Mouse (Mus musculus): ENCODE data around the gene Utrn.

Utrn gene

DNA sequence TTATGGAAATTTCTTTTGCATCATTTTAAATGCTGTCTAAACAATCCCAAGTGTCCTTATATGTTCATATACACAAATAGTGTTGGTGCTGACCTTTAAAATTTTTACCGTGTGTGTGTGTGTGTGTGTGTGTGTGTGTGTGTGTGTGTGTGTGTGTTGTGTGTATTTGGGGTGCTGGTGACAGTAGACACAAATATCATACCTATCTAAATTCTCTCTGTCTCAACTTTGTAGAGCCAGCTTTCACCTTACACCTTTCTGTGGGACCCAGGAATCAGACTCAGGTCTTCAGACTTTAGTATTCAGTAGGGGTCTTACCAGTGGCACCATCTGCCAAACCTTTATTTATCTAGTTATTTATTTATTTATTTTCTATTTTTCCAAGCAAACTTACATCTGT, 681 bp upstream of the Utrn start:
- CTCF ChIA-PET, result interaction anchor here (0.6 kb wide), 1 partner anchor 266 kb away, joined by 13 read pairs; no protein-coding TSS in a partner anchor

DNA sequence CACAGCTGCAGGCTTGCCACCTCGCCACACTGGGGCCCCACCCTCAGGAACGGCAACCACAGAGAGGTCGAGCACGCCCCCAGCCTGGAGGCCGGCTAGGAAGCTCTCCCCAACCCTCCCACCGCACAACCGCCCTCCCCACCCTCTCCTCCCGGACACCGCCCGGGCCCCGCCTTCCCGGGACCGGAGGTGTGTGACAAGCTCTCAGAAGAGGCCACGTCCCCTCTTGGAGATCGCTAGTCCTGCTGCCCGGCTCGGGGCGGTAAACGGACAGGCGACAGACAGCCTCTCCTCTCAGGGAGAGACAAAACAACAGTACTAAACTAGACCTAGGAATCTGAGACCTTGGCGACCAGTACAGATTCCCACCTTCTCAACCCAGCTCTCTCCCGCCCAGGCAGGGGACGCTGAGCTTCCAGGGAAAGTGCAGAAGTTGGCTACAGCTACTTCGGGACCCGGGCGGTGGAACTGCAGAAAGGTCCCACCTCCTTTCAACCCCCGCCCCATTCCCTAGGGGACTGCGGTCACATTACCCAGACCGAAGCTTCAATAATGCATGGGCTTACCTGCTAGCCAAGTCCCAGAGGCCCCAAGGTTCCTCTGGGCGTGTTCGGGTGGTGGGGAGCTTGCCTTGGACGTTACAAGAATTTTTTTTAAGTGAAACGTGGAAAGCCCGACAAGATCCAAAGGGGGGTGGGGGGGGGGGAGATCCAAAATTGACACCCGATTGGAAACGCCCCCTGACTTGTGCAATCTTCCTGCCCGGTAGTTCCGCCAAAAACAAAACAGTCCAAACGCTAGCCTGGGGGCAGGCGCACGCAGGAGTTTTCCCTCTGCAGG, 756 bp downstream of the Utrn start:
- CTCF ChIA-PET, result interaction anchor here (0.6 to 1.0 kb wide), 3 partner anchors 26 to 114 kb away, joined by 3 to 10 read pairs (median 4); no protein-coding TSS in a partner anchor

DNA sequence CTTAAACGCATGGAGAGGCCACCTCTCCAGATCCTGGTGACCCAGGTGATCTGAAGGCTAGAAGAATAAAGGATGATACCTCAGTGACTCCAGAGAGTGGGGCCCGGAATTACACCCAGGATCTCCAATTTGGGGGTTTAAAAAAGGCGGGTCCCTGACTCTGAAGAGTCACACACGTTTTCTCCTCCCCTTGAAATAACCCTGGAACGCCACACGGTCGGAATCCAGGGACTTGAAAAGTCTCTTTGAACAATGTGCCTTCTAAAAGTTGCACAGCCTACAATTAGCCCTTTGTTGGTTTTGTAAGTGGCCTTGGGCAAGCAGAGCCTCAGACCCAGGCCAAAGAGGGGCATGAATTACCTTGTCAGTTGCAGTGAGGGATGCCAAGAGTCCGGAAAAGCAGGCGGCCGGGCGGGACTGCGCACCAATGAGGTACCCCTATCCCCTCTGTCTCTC, 1.4 kb downstream of the Utrn start:
- CTCF ChIA-PET, result interaction anchor here (1.0 kb wide), 1 partner anchor 53 kb away, joined by 4 read pairs; no protein-coding TSS in a partner anchor

DNA sequence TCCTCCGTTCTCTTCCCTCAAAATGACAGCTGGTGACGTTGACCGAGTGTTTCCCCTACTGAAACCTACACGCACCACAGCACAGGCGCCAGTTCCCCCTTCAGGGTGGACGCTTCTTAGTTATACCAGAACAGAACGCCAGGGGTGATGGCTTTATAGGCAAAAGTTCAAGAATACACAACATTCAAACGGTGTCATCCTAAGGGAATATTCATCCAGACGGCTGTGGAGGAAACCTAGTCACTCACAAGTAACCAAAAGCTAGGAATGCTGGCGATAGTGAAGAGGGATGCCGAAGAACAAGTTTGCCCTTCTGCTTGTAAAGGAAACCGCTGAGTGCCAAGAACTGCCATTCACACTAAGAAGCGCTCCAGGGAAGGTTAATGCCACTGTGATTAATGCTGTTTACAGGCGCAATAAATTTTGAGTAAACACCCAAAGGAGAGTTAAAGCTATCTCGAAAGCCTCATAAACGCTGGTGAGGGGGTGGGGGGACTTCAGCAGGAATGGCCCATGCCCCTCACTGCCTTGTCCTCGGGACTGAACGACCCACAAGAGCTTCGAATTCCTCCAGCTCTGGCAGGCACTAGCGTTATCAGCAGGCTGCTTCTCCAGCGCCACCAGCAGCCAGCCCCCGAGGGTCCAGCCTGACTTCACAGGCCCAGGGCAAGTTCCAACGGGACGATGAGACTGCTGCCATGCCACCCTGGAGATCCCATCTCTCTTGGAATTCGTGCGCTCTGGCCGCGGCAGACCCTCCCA, 2.0 kb downstream of the Utrn start:
- CTCF ChIA-PET, result no interaction called here

DNA sequence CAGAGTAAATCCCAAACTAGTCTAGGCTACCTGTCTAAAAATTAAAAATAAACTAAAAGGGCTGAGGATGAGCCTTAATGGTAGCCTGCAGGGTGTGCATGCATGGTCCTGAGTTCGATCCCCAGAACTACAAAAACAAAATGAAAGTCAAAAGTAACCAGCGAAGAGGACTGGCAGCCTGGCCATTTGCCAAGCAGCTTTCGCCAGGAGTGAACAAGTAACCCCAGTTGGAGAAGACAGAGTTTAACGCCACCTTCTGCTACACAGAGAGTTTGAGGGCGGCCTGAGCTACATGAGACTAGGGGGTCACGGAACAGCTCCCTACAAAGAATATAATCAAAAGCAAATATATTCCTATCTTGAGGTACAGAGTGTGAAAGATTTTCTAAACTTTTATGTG, 4.0 kb downstream of the Utrn start:
- CTCF ChIA-PET, result no interaction called here

DNA sequence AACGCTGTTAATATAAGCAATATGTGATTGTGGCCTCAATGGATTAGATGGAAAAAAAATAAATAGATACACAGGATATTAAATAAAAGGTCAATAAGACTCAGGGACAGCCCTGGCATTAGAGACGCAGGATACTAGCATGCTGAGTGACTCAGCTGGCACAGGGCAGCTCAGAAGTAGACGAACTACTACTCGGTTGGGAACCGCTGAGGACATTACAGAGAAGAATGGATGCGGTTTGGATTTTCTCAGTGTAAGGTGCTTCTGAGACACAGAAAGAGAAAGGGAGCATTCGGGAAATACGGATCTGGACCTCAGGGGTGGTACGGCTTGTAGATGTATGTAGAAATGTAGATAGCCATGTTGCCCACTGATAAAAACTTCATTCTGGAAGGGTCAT, 5.6 kb downstream of the Utrn start:
- CTCF ChIA-PET, result no interaction called here

DNA sequence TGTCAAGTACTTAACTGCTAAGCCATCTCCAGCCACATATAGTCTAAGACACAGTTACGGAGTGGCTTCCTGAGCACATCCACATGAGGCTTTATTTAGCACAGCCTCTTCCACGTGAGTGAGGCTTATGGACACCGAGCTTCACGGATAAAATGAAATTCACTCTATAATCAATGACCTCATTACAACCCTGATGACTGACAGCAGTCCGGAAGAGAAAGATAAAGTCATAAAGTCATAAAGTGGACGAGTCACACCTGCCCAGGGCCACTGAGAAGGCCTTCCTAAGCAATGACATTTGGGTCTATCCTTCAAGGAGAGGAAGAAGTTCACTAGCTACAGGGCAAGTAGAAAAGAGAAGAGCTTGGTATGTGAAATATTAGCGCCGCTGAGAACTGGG, 7.1 kb downstream of the Utrn start:
- CTCF ChIA-PET, result no interaction called here

DNA sequence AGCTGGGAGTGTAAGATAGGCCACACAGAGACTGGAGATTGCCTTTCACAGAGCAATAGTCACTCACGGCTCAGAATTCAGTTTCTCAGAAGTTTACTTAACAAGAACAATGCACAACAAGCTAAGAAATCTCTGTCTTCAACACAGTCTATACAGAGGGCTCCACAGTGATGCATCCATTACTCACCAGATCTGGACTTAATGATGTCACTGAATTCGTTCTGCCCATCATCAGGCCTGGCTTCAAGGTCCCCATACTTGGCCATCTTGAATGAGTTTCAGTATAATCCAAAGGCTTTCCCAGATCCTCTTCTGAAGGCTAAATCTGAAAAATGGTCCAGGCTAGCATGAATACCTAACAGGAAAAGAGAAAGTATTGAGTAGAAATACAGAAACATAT, 7.8 kb downstream of the Utrn start:
- CTCF ChIA-PET, result no interaction called here

DNA sequence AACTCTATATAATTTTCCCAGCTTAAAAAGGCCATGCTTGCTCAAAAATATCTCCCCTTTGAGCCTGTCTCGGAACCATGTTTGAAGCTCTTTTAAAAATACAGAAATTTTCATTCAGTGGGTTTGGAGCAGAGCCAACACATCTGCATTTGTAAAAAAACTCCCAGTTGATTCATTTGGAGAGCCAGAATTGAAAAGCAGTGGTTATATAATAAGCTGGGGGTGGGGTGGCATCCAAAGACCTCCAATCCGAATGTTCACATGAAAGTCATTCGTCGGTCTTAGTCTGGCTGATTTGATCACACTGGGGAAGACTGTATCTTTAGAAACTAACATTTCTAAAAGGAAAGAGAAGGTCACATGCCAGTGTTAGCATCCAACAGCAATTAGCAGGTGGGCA, 8.4 kb downstream of the Utrn start:
- CTCF ChIA-PET, result interaction anchor here (0.6 kb wide), 1 partner anchor 25 kb away, joined by 3 read pairs; no protein-coding TSS in a partner anchor

DNA sequence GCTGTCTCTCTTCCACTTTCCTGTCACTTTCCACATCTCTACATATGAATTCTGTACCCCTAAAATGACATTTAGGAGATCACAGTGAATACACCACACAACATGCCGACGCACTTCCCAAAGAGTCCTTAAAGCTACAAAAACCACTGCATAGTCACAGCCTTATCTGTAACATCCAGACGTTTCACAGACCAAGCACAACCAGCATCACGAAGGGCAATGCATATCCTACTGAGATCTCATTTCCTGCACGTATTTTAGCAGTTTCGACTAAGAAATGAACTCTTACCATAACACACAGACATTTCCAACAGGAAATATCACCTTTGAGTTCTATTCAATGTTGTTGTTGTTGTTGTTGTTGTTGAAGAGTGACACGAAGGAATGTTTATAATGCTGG, 8.8 kb downstream of the Utrn start:
- CTCF ChIA-PET, result interaction anchor here (0.6 kb wide), 1 partner anchor 24 kb away, joined by 3 read pairs; no protein-coding TSS in a partner anchor

DNA sequence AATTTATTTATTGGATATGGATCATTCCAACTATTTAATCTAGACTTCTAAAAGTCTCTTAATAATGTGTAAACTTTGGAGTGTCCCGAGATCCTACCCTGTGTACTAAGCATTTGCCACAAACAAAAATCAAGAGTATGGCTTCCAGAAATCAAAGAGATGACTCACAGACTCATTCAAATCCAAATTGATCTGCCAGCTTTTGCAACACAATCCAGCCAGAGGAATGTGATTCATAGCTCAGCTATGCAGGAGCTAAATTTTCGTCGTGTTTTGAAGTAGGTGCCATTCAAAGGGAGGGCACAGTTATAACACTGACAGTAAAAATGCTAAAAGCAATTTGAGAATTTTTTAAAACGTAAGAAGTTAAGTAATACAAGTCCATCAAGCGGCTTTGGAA, 11.1 kb downstream of the Utrn start:
- CTCF ChIA-PET, result no interaction called here

DNA sequence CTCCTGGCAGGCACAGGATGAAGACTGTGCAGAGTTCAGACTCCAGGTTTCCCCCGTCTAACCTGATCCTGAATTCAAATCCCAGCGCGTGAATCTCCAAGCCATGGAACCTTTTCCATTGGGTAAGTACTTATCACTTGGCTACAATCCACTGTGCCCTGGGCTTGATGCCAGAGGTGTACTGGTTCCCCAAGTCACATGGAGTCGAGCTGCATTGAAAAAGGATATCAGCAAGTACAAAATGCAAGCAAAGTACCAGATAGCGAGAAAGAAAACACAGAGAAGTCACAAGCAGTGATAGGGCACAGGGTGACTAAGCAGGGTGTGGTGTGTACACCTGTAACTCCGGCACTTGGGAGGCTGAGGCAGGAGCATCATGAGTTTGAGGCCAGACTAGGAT, 14.9 kb downstream of the Utrn start:
- CTCF ChIA-PET, result no interaction called here

DNA sequence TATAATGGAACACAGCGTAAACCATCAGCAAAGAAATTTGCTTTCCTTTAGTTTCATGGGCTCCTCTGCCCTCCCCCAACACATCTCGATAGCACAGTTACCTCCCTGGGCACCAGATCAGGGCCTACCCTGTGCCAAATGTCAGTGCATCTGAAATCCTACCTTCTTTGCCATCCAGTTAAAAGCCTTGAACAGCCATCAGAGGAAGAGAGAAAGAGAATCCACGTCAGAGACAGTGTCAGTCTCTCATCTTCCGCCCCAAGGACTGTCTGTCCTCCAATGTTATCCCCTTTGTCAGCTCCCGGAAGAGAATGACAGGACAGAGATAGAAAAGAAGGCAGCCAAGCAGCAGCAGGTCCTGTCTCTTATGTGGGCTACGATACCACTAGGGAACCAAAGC, 15.4 kb downstream of the Utrn start:
- CTCF ChIA-PET, result no interaction called here

DNA sequence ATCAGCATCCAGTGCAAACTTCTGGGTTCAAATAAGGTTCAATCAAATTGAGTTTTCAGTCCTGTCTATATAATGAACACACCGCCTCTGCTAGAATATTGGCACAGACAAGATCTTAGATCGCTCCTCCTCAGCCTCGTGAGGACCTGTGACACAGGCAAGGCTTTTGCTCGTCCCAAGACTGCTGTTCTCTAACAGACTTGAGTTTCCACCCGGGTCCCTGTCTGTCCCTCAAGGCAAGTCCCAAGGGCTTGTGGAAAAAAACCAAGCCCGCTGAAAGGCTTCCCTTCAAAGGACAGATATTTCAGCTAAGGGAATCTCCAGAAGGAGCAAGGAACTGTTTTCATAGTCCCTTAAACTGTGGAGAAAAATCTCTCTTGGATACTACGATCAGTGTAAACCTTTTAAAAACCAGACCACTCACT, 16.0 kb downstream of the Utrn start:
- CTCF ChIA-PET, result no interaction called here

DNA sequence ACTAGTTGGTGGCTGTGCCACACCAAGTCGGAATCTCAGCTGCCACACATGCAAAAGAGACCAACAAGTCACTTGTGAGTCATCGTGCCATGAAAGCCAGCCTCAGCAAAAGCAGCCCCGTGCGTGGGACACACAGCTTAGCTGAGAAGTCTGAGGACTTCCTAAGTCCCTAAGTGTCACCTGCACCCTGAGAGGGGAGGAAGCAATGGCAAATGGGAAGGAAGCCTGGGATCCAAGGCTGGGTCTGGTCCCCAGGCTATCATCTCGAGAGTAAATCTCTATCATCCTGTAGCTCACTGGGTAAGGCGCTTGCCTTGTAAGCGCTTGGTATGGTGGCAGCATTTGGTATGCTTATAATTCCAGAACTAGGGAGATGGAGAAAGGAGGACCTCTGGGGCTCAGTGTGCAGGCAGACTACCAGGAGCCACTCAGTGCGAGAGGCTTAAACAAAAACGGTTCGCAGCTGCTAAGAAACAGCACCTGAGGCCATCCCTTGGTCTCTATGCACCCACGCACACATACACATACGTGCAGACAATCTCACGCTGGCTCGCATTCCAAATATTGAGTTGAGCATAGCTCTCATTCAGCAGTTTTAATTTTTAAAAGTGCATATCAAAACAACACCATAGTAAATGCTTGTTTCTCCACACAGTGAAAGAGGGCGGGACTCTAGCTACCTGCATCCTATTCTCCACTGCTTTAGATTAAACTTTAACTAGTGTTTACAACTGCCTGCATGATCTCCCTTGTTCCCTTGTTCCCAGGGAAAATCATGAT, 16.6 kb downstream of the Utrn start:
- CTCF ChIA-PET, result no interaction called here

DNA sequence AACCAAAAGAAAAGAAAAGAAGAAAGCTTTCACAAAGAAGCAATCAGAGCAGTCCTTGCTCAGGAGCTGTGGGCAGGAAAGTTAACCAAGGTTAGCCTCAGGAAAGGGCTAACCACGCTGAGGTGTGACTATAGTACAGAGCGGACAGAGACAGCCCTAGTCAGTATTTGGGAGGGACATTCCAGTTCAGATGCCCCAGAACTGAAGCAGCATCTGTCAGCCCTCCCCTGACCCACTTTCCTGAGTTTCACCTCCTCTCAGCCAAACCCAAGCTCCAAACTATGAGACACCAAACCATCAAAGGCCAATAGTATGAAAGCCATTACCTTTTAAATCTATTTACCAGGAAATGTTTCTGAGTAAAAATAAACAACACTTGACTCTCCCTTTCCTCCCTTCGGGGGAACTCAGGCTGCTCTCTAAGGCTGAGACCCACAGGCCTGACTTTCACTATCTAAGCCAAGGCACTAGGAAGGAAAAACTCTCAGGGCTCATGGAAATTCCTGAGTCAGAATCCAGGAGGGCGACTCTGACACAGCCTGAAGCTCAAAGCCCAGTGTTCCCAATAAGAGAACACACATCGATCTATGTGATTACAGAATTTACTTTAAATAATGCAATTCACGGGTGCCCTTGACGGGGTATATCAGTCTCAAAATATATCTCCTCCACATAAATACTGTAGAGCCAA, 18.2 kb downstream of the Utrn start:
- CTCF ChIA-PET, result no interaction called here

DNA sequence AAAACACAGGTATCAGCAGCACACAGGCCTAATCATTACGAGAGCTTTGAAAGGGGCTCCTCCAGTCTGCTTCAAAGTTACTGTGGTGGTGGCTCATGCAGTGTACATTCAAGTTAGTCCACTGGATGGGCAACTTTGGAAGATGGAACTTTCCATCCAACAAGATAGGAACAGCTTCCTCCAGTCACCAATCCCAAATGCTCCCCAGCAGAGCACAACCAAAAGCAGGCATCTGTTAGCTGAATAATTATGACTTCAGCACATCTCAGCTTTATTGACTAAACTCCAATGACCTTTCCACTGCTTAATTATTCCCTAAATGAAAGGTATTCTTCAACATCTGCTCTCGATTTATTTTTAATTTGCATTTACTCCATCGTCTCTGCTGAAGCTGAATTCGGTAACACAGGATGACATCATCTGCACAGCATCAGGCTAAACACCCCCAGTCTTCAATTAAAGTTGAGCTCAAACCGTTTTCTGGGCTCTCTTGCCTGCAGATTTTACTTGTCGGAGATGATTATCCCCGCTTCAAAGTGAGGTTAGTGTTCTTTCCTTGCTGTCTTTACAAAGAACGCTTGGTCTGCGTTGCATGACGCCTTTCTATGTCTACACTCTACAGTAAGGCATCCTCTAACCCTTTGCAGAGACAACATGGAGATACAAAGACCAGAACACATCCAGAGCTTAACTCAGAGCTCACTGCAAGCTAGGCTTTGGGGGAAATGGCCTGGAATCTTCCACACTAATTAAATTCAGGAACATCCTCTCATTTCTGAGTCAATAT, 20.6 kb downstream of the Utrn start:
- CTCF ChIA-PET, result no interaction called here

DNA sequence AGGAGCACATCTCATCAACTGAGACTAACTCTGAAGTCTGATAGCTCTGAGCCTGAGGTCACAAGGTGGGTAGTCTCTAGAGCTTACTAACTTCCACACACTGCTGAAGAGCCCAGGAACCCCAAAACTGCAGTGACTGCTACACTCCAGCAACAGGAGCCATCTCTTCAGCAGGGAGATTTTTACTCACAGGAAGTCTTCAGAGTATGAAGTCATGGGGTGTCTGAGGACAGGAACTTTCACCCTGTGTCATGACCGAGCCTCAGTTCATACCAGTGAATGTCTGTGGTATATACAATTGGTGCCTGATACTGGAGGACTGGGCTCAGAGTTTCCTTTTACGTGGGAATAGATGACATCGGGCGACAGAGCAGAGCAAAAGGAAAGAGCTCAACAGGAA, 26.6 kb downstream of the Utrn start:
- CTCF ChIA-PET, result no interaction called here

DNA sequence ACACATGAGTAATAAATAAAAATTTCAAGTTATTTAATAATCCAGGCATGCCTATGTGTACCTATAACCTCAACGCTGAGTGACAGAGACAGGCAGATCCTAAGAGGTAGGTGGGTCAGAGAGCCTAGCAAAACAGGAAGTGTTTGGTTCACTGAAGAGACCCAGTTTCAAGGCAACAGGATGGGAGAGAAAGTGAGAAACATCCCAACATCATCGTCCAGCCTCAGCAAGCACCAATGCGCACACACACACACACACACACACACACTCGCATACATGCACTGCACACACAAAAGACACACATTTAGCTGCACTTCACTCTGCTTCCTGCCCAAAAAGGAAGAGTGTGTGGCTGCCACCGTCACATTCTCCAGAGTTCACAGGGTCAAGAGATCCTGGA, 27.7 kb downstream of the Utrn start:
- CTCF ChIA-PET, result interaction anchor here (0.9 kb wide), 1 partner anchor 18 kb away, joined by 6 read pairs; no protein-coding TSS in a partner anchor

DNA sequence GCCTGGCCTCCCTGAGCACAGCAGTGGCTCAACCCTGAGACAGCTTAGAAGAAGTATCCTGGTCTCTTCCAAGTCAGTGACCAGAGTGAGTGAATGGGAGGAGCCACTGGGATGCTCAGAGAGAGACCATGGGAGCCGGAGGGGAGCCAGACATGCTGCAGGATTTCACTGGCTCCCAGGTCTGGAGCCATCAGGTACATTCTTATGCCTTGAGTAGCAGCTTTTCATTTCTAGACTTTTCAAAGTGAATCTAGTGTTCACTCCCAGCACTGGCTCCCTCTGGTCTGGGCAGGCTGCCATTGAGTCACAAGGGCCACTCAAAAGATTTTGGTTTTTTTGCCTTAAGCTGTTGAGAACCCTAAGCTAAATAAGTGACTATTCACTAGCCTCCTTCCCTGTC, 31.5 kb downstream of the Utrn start:
- CTCF ChIA-PET, result no interaction called here

Data from spleen, embryonic (tissue).